Mouse (Mus musculus): Measurements from ENCODE around the gene Pitpna.

The Pitpna gene

GRCm38 (mm10) chr11:75671426-75672180 lies 83.7 kb downstream of the Pitpna start:
- no peak for TF ChIP-seq GATA4 (IDR thresholded peaks at IDR 0.05; ENCODE audit: insufficient replicate concordance, low read length)

GRCm38 (mm10) chr11:75673411-75673810 lies 85.5 kb downstream of the Pitpna start:
- no peak for TF ChIP-seq GATA4 (IDR thresholded peaks at IDR 0.05; ENCODE audit: insufficient replicate concordance, low read length)

GRCm38 (mm10) chr11:75674875-75675274 lies 87.0 kb downstream of the Pitpna start:
- TF ChIP-seq GATA4 (IDR thresholded peaks at IDR 0.05; ENCODE audit: insufficient replicate concordance, low read length), result no peak

- no peak for TF ChIP-seq GATA4 (IDR thresholded peaks at IDR 0.05; ENCODE audit: insufficient replicate concordance, low read length)
Measured at GRCm38 (mm10) chr11:75677881-75678746, 90.2 kb downstream of the Pitpna start.

Data from liver, adult (tissue).